Mouse (Mus musculus) liver, adult 2 months (tissue): ENCODE measurements around the gene Mocs1. TPM values are rescaled to one million over a fixed set of nuclear protein-coding genes. Genes with fewer than 3 reads are reported as not detected.
A peak's percentile ranks its signal among the peaks of the same experiment; 100 is the strongest.

ENCODE experiments used
- DNase-seq: peaks from one replicate; pipeline ENCODE4 v3.0.0-alpha.2; 2011; ENCODE audit warnings: low read depth, low spot score; ENCODE audit errors: extremely low read depth
- H3K27ac ChIP-seq: fragments of 200-500 bp; replicated peaks from 2 replicates; pipeline ENCODE4 v1.5.1; 2012; ENCODE audit warnings: low read depth, mild to moderate bottlenecking, control low read depth, inconsistent platforms, low read length; ENCODE audit not compliant: insufficient read depth
- H3K27me3 ChIP-seq: fragments of 200-500 bp; 2 replicates; pipeline ENCODE4 v1.6.1; 2012; ENCODE audit warnings: mild to moderate bottlenecking, moderate library complexity, low read length, inconsistent platforms; ENCODE audit not compliant: control insufficient read depth, insufficient read depth
- H3K36me3 ChIP-seq: fragments of 200-500 bp; 2 replicates; pipeline ENCODE4 v1.6.1; 2012; ENCODE audit warnings: low read length, inconsistent platforms; ENCODE audit not compliant: control insufficient read depth, insufficient read depth
- H3K4me1 ChIP-seq: fragments of 200-500 bp; 2 replicates; pipeline ENCODE4 v1.6.1; 2011; ENCODE audit warnings: low read length; ENCODE audit not compliant: control insufficient read depth, insufficient read depth
- H3K4me3 ChIP-seq: fragments of 200-500 bp; 2 replicates; pipeline ENCODE4 v1.5.1; 2011; ENCODE audit warnings: low read depth, mild to moderate bottlenecking, control low read depth, low read length, moderate library complexity; ENCODE audit not compliant: insufficient read depth
- H3K79me2 ChIP-seq: fragments of 200-500 bp; 2 replicates; pipeline ENCODE4 v1.6.1; 2012; ENCODE audit warnings: inconsistent platforms, mild to moderate bottlenecking, low read length, moderate library complexity; ENCODE audit not compliant: control insufficient read depth, insufficient read depth
- H3K9ac ChIP-seq: fragments of 200-500 bp; 2 replicates; pipeline ENCODE4 v1.6.1; 2012; ENCODE audit warnings: low read depth, mild to moderate bottlenecking, control low read depth, inconsistent platforms, low read length
- CTCF ChIP-seq: fragments of 200-500 bp; IDR thresholded peaks from 2 replicates; pipeline ENCODE4 v1.5.1; 2011; ENCODE audit warnings: low read depth, low read length, control low read depth
- POLR2A ChIP-seq: fragments of 200-500 bp; IDR thresholded peaks from 2 replicates; pipeline ENCODE4 v1.6.1; 2011; ENCODE audit warnings: low read length, control low read depth; ENCODE audit not compliant: insufficient read depth; ENCODE audit errors: extremely low read depth
- WGBS: fragments of 180-500 bp; shearing (Covaris S2); methylation state at CpG from one replicate; pipeline ENCODE4 v1.1.7; 2018; 5-methylcytosine and 5-hydroxymethylcytosine counted together
- polyA plus RNA-seq: library from polyadenylated mRNA; depleted of rRNA; stranded (reverse); fragments of >200 nt; gene quantifications from 2 replicates; pipeline ENCODE4 v1.2.3, GENCODE M21; 2012; rRNA removed
- total RNA-seq: library from RNA; depleted of rRNA; stranded (reverse); fragments of >200 nt; gene quantifications from 2 replicates; pipeline ENCODE4 v1.2.3, GENCODE M21; 2014; rRNA removed

The Mocs1 gene
- total RNA-seq (46.1 and 50.6 TPM in 2 replicates), polyA plus RNA-seq (124 and 125 TPM in 2 replicates)

- Histone ChIP-seq H3K79me2 (peaks cover 23% of the 10 kb centered on the region; the same call in 1 of the 2 replicates), H3K27ac (peak within 1 kb of the TSS; percentile 94), H3K27me3 (no peaks in the 10 kb centered on the region), H3K4me3 (peak within 1 kb of the TSS; percentile 74), H3K4me1 (peaks cover 31% of the 10 kb centered on the region), H3K9ac (peak within 1 kb of the TSS; percentile 88), H3K36me3 (peaks cover 6% of the 10 kb centered on the region; the same call in 1 of the 2 replicates)
- WGBS = under 1% methylated on average over 28 of the region's 28 CpGs
- TF ChIP-seq POLR2A (peak; percentile 96), CTCF (no peak)
- peak; percentile 92 for DNase-seq
These were observed at the start of gene Mocs1 for GRCm38 (mm10) chr17:49428239-49428688. TSS of gene Mocs1 (plus strand) at chr17:49428362.

GRCm38 (mm10) chr17:49379645-49380044 is 48.5 kb upstream of the Mocs1 start:
- H3K36me3 ChIP-seq = no peaks in the 10 kb centered on the region
- no peak for DNase-seq
- H3K4me3 ChIP-seq = no peak overlapping the region
- no peaks in the 10 kb centered on the region for H3K27me3 ChIP-seq
- WGBS = 93% methylated on average over 4 of the region's 4 CpGs
- H3K79me2 ChIP-seq = no peaks in the 10 kb centered on the region
- H3K9ac ChIP-seq = no peak overlapping the region
- H3K4me1 ChIP-seq = no peaks in the 10 kb centered on the region
- H3K27ac ChIP-seq = no peak overlapping the region
- TF ChIP-seq CTCF = no peak
- TF ChIP-seq POLR2A = no peak

- 74% methylated on average over 6 of the region's 6 CpGs for WGBS
- H3K27ac ChIP-seq = no peak overlapping the region
These were observed 43.8 kb upstream of the Mocs1 start for GRCm38 (mm10) chr17:49384217-49384943.

GRCm38 (mm10) chr17:49387741-49388140 is 40.4 kb upstream of the Mocs1 start:
- DNase-seq = no peak
- TF ChIP-seq POLR2A (no peak), CTCF (no peak)
- Histone ChIP-seq H3K4me1 (peaks cover 7% of the 10 kb centered on the region; the same call in 1 of the 2 replicates), H3K79me2 (no peaks in the 10 kb centered on the region), H3K9ac (no peak overlapping the region), H3K4me3 (no peak overlapping the region), H3K36me3 (no peaks in the 10 kb centered on the region), H3K27me3 (no peaks in the 10 kb centered on the region), H3K27ac (no peak overlapping the region)
- 91% methylated on average over 2 of the region's 2 CpGs for WGBS

More at GRCm38 (mm10) chr17:49384217-49384943, 43.8 kb upstream of the Mocs1 start:
- Histone ChIP-seq H3K4me1 (no peaks in the 10 kb centered on the region), H3K9ac (no peak overlapping the region), H3K36me3 (no peaks in the 10 kb centered on the region), H3K27me3 (no peaks in the 10 kb centered on the region), H3K79me2 (no peaks in the 10 kb centered on the region), H3K4me3 (no peak overlapping the region)
- no peak for DNase-seq
- TF ChIP-seq CTCF (no peak), POLR2A (no peak)

- peak; percentile 74 for DNase-seq
- Histone ChIP-seq H3K4me3 (no peak overlapping the region), H3K79me2 (no peaks in the 10 kb centered on the region), H3K4me1 (peaks cover 9% of the 10 kb centered on the region; the same call in 1 of the 2 replicates), H3K36me3 (no peaks in the 10 kb centered on the region), H3K27ac (no peak overlapping the region), H3K9ac (no peak overlapping the region), H3K27me3 (no peaks in the 10 kb centered on the region)
- TF ChIP-seq POLR2A (no peak), CTCF (no peak)
- 4% methylated on average over 1 of the region's 1 CpGs for WGBS
These were observed 35.4 kb upstream of the Mocs1 start for GRCm38 (mm10) chr17:49392751-49393150.

- TF ChIP-seq POLR2A = no peak
- TF ChIP-seq CTCF = peak; percentile 54; the same call in 1 of the 2 replicates
- peak; percentile 32 for DNase-seq
- Histone ChIP-seq H3K4me1 (peaks cover 9% of the 10 kb centered on the region; the same call in 1 of the 2 replicates), H3K79me2 (no peaks in the 10 kb centered on the region), H3K27me3 (no peaks in the 10 kb centered on the region), H3K9ac (no peak overlapping the region), H3K36me3 (no peaks in the 10 kb centered on the region), H3K4me3 (no peak overlapping the region), H3K27ac (no peak overlapping the region)
- 56% methylated on average over 1 of the region's 1 CpGs for WGBS
These were observed 33.3 kb upstream of the Mocs1 start for GRCm38 (mm10) chr17:49394836-49395235.
